Mouse (Mus musculus) ES-CJ7 (cell line): ENCODE results near the gene Esp24.
"Not testable (repeated sequence)": the region's sequence is repeated elsewhere in the genome, so short reads cannot be mapped to it uniquely, and the experiment has no call there.

ENCODE experiments used
- DNase-seq: peaks from one replicate; pipeline ENCODE4 v3.0.0; 2011; ENCODE audit warnings: low read depth, low spot score

Gene Esp24

DNA sequence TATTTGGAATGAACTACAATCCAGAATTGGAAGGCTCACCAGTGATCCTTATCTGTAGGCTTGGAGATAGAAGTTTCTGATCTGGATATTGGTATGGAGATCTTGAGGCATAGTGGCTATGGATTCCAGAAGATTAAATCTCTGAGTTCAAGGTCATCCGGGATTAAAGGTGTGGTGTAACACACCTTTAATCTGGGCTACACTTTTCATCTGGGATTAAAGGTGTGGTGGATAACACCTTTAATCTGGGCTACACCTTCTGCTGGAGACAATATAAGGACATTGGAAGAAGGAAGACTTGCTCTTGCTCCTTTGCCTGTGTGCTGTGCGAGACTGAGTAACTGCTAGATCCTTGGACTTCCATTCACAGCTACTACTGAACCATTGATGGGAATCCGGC lies at the start of gene Esp24:
Gene Esp24, plus strand, starts transcription at position 301 of the 400 bp plus-strand sequence.
- DNase-seq, result not testable (repeated sequence)

DNA sequence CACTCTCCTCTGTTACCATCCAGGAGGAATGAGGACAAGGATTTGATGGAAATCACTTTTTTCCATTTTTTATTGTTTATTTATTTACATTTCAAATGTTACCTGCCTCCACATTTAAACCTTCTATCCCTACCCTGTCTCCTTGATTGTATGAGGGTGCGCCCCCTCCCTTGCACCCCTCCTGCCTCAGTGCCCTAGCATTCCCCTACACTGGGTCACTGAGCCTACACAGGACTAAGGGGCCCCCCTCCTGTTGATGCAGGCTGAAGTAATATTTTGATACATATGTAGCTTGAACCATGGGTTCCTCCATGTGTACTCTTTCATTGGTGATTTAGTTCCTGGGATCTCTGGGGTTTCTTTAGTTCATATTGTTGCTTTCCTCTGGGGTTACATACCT lies 26.6 kb upstream of the Esp24 start:
- DNase-seq, result no peak

DNA sequence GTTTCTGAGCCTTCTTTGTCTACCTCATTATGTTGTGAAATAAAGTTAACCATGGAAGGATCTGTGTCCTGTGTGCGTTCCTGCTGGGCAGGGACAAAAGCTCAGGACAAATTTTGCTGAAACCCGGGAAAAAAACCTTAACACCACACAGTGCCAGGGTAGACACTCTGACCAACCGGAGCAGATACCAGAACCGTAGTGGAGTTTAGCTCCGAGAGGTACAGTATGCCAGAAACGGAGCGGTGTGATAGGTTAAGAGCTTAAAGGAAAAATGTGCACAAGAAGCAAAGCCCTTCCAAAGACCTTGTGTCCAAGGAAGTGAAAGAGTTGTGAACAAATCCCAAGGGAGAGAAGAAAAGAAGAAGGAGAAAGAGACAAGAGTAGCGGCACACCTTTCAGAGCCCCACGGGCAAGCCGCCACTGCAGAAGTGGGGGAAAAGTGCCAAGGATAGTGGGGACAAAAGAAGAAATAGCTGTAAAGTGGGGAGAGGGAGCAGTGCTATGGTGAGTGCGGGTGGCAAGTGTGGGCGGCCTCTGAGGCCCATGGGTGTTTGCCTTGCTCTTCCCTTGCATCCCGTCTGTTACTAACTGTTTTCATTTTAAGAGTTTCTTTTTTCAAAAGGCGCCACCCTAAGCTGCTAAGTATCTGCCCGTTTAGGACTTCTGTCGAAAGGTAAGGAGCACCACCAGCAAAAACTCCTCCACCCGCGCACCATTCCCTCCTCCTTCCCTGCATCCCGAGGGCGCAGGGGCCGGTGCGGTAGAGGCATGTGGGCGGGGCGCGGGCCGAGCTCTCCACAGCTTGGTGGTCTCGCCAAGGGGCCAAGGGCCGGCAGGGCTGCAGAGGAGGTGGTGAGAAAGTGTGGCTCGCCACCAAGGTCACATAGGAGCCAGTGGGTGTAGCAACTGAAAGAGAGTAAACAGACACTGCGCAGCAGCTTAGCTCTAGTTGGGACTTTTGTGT lies 25.5 kb upstream of the Esp24 start:
- no peak for DNase-seq

DNA sequence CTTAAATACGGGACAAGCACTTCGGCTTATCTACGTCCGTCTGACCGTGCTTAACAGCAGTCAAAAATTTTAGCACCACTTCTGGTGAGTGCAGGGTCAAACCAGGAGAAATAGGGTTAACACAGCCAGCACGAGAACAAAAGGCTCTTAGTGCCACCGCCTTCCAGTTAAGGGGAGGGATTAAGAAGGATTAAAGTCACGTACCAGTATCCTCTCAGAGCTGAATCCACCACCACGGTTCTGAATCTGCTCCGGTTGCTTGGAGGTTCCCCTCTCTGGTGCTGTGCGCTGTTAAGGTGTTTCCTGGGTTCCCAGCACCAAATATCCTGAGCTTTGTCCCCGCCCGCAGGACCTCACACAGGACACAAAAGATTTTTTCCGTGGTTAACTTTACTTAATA lies 19.3 kb upstream of the Esp24 start:
- DNase-seq, result no peak

DNA sequence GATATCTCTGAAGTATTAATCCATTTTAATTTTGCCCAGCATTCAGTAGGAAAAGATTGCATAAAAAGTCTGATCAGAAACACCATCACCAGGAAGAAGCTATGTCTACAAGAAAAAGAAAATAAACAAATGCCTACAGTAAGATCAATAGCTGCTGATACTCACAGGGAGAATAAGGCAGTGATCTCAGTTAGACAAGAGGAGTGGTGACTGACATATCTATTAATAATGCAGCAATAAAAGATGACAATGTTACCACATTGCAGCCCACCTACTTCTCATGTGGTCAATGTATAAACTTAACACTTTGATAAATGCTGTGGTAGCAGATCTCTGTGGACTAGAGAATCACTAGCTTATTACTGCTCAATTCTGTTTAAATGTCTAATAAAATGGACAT lies 6.7 kb downstream of the Esp24 start, which contains the start of gene Gm21903:
Gene Gm21903, minus strand, starts transcription at position 101 of the 400 bp plus-strand sequence.
- DNase-seq, result no peak

DNA sequence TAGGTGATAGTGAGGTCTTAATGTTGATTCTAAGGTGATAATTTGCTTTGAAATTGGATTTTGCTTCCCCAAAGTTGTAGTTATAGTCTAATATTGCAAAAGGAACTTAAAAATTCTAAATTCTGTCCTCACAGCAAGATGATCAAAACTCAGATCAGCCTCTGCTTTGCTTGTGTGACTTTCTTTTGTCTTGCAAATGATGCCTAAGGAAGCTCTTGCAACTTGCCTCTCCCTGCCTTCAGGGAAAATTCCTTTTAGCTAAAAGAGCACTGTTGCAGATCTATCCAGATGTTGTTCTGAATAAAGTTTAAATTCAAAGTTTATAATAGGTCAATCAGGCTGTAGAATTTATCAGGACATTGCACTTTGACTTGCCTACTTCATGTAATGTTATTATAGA lies 27.1 kb downstream of the Esp24 start:
- peak; percentile 58 for DNase-seq

DNA sequence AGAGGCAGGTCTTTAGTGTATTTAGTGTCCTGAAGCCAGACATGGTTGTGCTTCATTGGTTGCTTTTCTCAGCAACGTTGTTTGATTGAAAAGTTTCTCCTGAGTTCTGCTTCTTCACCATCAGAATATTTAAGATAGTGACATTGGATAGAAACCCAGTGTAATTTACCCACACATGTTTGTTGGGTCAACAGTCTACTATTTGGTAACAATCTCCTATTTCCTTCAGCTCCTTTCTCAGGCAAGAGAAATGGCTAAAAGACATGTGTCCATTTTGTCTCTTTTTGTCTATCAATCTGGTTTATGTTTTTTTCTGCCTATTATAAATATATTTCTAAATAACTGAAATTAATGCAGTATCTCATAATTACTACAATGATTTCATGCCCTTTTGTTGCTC lies 40.4 kb downstream of the Esp24 start, which contains the start of gene Esp23:
Gene Esp23, minus strand, starts transcription at position 101 of the 400 bp plus-strand sequence.
- no peak for DNase-seq
